Mouse (Mus musculus): Measurements from ENCODE around the gene Spo11. TPM values are rescaled to one million over a fixed set of nuclear protein-coding genes. Genes with fewer than 3 reads are reported as not detected.

The Spo11 gene
- total and polyA plus RNA-seq, 3 experiments = 0.16 to 0.34 TPM; not detected in 1

GRCm38 (mm10) chr2:173024938-173025337 lies 47.4 kb downstream of the Spo11 start (continued):
- TF ChIP-seq PAX5 (IDR thresholded peaks at IDR 0.05; ENCODE audit: low read length) = no peak
- no peak for TF ChIP-seq HCFC1 (IDR thresholded peaks at IDR 0.05; ENCODE audit: low read depth, low read length)

- Histone ChIP-seq H3K4me2 (ENCODE audit: insufficient read depth, low read depth, poor library complexity, severe bottlenecking) (peak overlapping the region; percentile 24), H3K9me3 (replicated peaks; ENCODE audit: low read length) (no peaks in the 10 kb centered on the region), H3K27me3 (replicated peaks) (no peaks in the 10 kb centered on the region), H3K9ac (ENCODE audit: insufficient read depth, low read depth) (no peak overlapping the region), H3K79me2 (replicated peaks; ENCODE audit: control insufficient read depth, extremely low read depth, insufficient read depth, poor library complexity, severe bottlenecking) (peaks cover 24% of the 10 kb centered on the region), H3K4me1 (ENCODE audit: control insufficient read depth in 1 of 2, insufficient read depth in 2 of 2) (peaks cover 48 to 72% of the 10 kb centered on the region in 2 experiments), H3K36me3 (replicated peaks in 1 of 2; ENCODE audit: control insufficient read depth in 1 of 2, insufficient read depth in 1 of 2, low read length in 1 of 2) (peaks cover 50 to 82% of the 10 kb centered on the region in 2 experiments), H3K27ac (ENCODE audit: insufficient read depth, low read depth) (peak overlapping the region; percentile 16), H3K4me3 (replicated peaks in 1 of 3; ENCODE audit: low read depth in 2 of 3, low read length in 2 of 3, poor library complexity in 1 of 3) (peak overlapping the region in 1 of 3 experiments; percentile 2)
- peak; percentile 43 for DNase-seq (ENCODE audit: extremely low read depth)
- no peak for TF ChIP-seq KAT2A (IDR thresholded peaks at IDR 0.05; ENCODE audit: insufficient replicate concordance, low read length)
- peak; percentile 32; the same call in 1 of the 2 replicates for TF ChIP-seq POLR2A (IDR thresholded peaks at IDR 0.05; ENCODE audit: low read depth, low read length)
- dilution Hi-C loops (cut with MboI; ENCODE audit: extremely low pct_ligation_motif_present, extremely low pct_unique_long_range_greater_than_20kb, low sequenced_read_pairs) = no loop called here
- in situ Hi-C loops (cut with MboI; ENCODE audit: low pct_ligation_motif_present, low pct_unique_long_range_greater_than_20kb, low sequenced_read_pairs) = no loop called here
These were observed 48.8 kb downstream of the Spo11 start for GRCm38 (mm10) chr2:173026286-173026685.

- Histone ChIP-seq H3K36me3 (replicated peaks in 1 of 2; ENCODE audit: control insufficient read depth in 1 of 2, insufficient read depth in 1 of 2, low read length in 1 of 2) (peaks cover 54 to 86% of the 10 kb centered on the region in 2 experiments), H3K4me3 (replicated peaks in 1 of 3; ENCODE audit: low read depth in 2 of 3, low read length in 2 of 3, poor library complexity in 1 of 3) (peak overlapping the region in 2 of 3 experiments; percentile 1 to 2), H3K4me1 (ENCODE audit: control insufficient read depth in 1 of 2, insufficient read depth in 2 of 2) (peaks cover 48 to 70% of the 10 kb centered on the region in 2 experiments), H3K27ac (ENCODE audit: insufficient read depth, low read depth) (peak overlapping the region; percentile 16), H3K27me3 (replicated peaks) (no peaks in the 10 kb centered on the region), H3K9me3 (replicated peaks; ENCODE audit: low read length) (no peaks in the 10 kb centered on the region), H3K4me2 (ENCODE audit: insufficient read depth, low read depth, poor library complexity, severe bottlenecking) (peak overlapping the region; percentile 24), H3K9ac (ENCODE audit: insufficient read depth, low read depth) (no peak overlapping the region), H3K79me2 (replicated peaks; ENCODE audit: control insufficient read depth, extremely low read depth, insufficient read depth, poor library complexity, severe bottlenecking) (peaks cover 24% of the 10 kb centered on the region)
- dilution Hi-C loops (cut with MboI; ENCODE audit: extremely low pct_ligation_motif_present, extremely low pct_unique_long_range_greater_than_20kb, low sequenced_read_pairs) (no loop called here), in situ Hi-C loops (cut with MboI; ENCODE audit: low pct_ligation_motif_present, low pct_unique_long_range_greater_than_20kb, low sequenced_read_pairs) (no loop called here)
- peak; percentile 71 for DNase-seq (ENCODE audit: extremely low read depth)
- TF ChIP-seq E2F4 (IDR thresholded peaks at IDR 0.05; ENCODE audit: insufficient replicate concordance, low read depth, low read length) (no peak), ELF1 (IDR thresholded peaks at IDR 0.05; ENCODE audit: low read depth, low read length) (no peak), CHD1 (IDR thresholded peaks at IDR 0.05; ENCODE audit: low read depth, low read length) (no peak), TCF12 (IDR thresholded peaks at IDR 0.05; ENCODE audit: low read depth, low read length) (peak; percentile 95), MAZ (IDR thresholded peaks at IDR 0.05; ENCODE audit: low read depth, low read length) (no peak), JUN (IDR thresholded peaks at IDR 0.05; ENCODE audit: insufficient read depth, low read depth, low read length) (no peak), MXI1 (IDR thresholded peaks at IDR 0.05; ENCODE audit: low read depth, low read length) (peak; percentile 60), NELFE (IDR thresholded peaks at IDR 0.05; ENCODE audit: low read depth, low read length) (no peak), ZC3H11A (IDR thresholded peaks at IDR 0.05; ENCODE audit: low read depth, low read length) (no peak), KAT2A (IDR thresholded peaks at IDR 0.05; ENCODE audit: insufficient replicate concordance, low read length) (no peak), NRF1 (IDR thresholded peaks at IDR 0.05; ENCODE audit: low read depth, low read length) (no peak), POLR2A (IDR thresholded peaks at IDR 0.05; ENCODE audit: low read depth, low read length) (no peak), MYC (IDR thresholded peaks at IDR 0.05; ENCODE audit: low read depth, low read length) (peak; percentile 87), ETS1 (conservative IDR thresholded peaks at IDR 0.05; ENCODE audit: low read depth, low read length) (peak; percentile 39), ZNF384 (IDR thresholded peaks at IDR 0.05; ENCODE audit: low read depth, low read length) (no peak), PAX5 (IDR thresholded peaks at IDR 0.05; ENCODE audit: low read length) (no peak), HCFC1 (IDR thresholded peaks at IDR 0.05; ENCODE audit: low read depth, low read length) (no peak), MAFK (IDR thresholded peaks at IDR 0.05; ENCODE audit: insufficient replicate concordance, low read length) (no peak), TBP (conservative IDR thresholded peaks at IDR 0.05; ENCODE audit: low read depth, low read length) (no peak), JUND (conservative IDR thresholded peaks at IDR 0.05; ENCODE audit: low read depth, low read length) (no peak), USF2 (conservative IDR thresholded peaks at IDR 0.05; ENCODE audit: low read depth, low read length) (no peak), UBTF (IDR thresholded peaks at IDR 0.05; ENCODE audit: low read depth, low read length) (no peak), ZMIZ1 (IDR thresholded peaks at IDR 0.05; ENCODE audit: low read depth, low read length) (no peak), MAX (IDR thresholded peaks at IDR 0.05; ENCODE audit: low read length) (peak; percentile 70), EP300 (IDR thresholded peaks at IDR 0.05; ENCODE audit: low read length) (peak; percentile 54; the same call in 1 of the 2 replicates), RCOR1 (conservative IDR thresholded peaks at IDR 0.05; ENCODE audit: low read depth, low read length) (no peak), USF1 (IDR thresholded peaks at IDR 0.05; ENCODE audit: low read depth, low read length) (no peak), BHLHE40 (IDR thresholded peaks at IDR 0.05; ENCODE audit: low read depth, low read length) (peak; percentile 74), ZKSCAN1 (IDR thresholded peaks at IDR 0.05; ENCODE audit: borderline replicate concordance, low read depth, low read length) (no peak), MEF2A (IDR thresholded peaks at IDR 0.05; ENCODE audit: borderline replicate concordance, low read depth, low read length) (no peak)
These were observed 49.2 kb downstream of the Spo11 start for GRCm38 (mm10) chr2:173026688-173027131.

Data from CH12.LX (cell line).